Mouse (Mus musculus) midbrain, embryonic 11.5 days (tissue): ENCODE measurements around the gene Yif1b. TPM values are rescaled to one million over a fixed set of nuclear protein-coding genes. Genes with fewer than 3 reads are reported as not detected.

ENCODE experiments used
- ATAC-seq: fragments of 200-750 bp; cut with Nextera tagmentation; 2 replicates; pipeline ENCODE4 v1.8.0; 2017; ENCODE audit warnings: moderate TSS enrichment, moderate library complexity; ENCODE audit not compliant: low FRiP score
- DNase-seq: peaks from one replicate; pipeline ENCODE4 v3.0.0; 2015; ENCODE audit warnings: low spot score; ENCODE audit errors: missing footprints
- H3K27ac ChIP-seq: fragments of 300-500 bp; sonication (generic); 2 replicates; pipeline ENCODE4 v1.5.1; 2014; ENCODE audit warnings: low read depth, low read length
- H3K27me3 ChIP-seq: fragments of 300-500 bp; sonication (generic); 2 replicates; pipeline ENCODE4 v1.6.1; 2014; ENCODE audit warnings: mild to moderate bottlenecking, low read length, moderate library complexity, mixed read lengths; ENCODE audit not compliant: control insufficient read depth, insufficient read depth
- H3K36me3 ChIP-seq: fragments of 300-500 bp; sonication (generic); 2 replicates; pipeline ENCODE4 v1.6.1; 2014; ENCODE audit warnings: mild to moderate bottlenecking, low read length, moderate library complexity, mixed read lengths; ENCODE audit not compliant: control insufficient read depth, insufficient read depth
- H3K4me1 ChIP-seq: fragments of 300-500 bp; sonication (generic); 2 replicates; pipeline ENCODE4 v1.6.1; 2014; ENCODE audit warnings: low read length; ENCODE audit not compliant: control insufficient read depth, insufficient read depth
- H3K4me2 ChIP-seq: fragments of 300-500 bp; sonication (generic); 2 replicates; pipeline ENCODE4 v1.6.1; 2014; ENCODE audit warnings: mild to moderate bottlenecking, moderate library complexity
- H3K4me3 ChIP-seq: fragments of 300-500 bp; sonication (generic); 2 replicates; pipeline ENCODE4 v1.5.1; 2014; ENCODE audit warnings: low read depth, low read length
- H3K9ac ChIP-seq: fragments of 300-500 bp; sonication (generic); 2 replicates; pipeline ENCODE4 v1.6.1; 2014; ENCODE audit warnings: low read length
- H3K9me3 ChIP-seq: fragments of 300-500 bp; sonication (generic); 2 replicates; pipeline ENCODE4 v1.6.1; 2016; ENCODE audit warnings: low read length; ENCODE audit not compliant: control insufficient read depth
- WGBS: fragments of 180-500 bp; shearing (Covaris S2); extraction: QIAGEN DNeasy Blood & Tissue Kit; methylation state at CpG from one replicate; pipeline ENCODE4 v1.1.7; 2014; 5-methylcytosine and 5-hydroxymethylcytosine counted together
- polyA plus RNA-seq: library from polyadenylated mRNA; unstranded; fragments of >200 nt; fragmentation: Nextera tagmentation; extraction: Ambion mirVana; gene quantifications from 2 replicates; pipeline ENCODE4 v1.2.1, GENCODE M21; 2014

Gene Yif1b
- polyA plus RNA-seq, 1 experiment from 2014 or later, result 81.5 TPM

DNA sequence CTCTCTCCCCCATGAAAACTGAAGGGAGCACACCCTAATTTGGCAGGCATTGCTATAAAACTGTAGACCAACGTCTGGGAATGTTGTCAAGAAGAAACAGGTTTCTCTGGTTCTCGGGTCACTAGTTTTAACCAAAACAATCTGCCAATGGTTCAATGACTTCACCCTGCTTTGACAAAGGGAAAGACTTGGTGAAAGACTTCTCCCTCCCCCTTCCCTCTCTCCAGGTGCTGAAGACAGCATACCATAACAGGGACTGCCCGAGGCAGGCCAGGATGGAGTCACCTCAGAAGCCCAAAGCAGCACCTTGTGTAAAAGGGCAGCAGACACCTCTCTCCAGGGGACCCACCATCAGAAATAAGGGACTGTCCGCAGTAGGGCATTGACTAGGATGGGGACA is 28.8 kb downstream of the Yif1b start:
- no peak overlapping the region for H3K4me3 ChIP-seq
- no peak overlapping the region for H3K27ac ChIP-seq
- ATAC-seq (no peak), DNase-seq (no peak)
- H3K9me3 ChIP-seq, result no peaks in the 10 kb centered on the region
- no peaks in the 10 kb centered on the region for H3K27me3 ChIP-seq
- no peaks in the 10 kb centered on the region for H3K36me3 ChIP-seq
- WGBS, result 69% methylated on average over 4 of the region's 4 CpGs
- H3K4me2 ChIP-seq, result no peak overlapping the region
- no peak overlapping the region for H3K9ac ChIP-seq
- no peaks in the 10 kb centered on the region for H3K4me1 ChIP-seq

GRCm38 (mm10) chr7:29270445-29270844 is 32.3 kb downstream of the Yif1b start:
- no peaks in the 10 kb centered on the region for H3K4me1 ChIP-seq
- ATAC-seq, result no peak

GRCm38 (mm10) chr7:29271687-29272465 is 33.7 kb downstream of the Yif1b start:
- WGBS, result 86% methylated on average over 8 of the region's 8 CpGs
- H3K9ac ChIP-seq, result no peak overlapping the region
- ATAC-seq, result no peak

More at GRCm38 (mm10) chr7:29270445-29270844, 32.3 kb downstream of the Yif1b start:
- no peak overlapping the region for H3K4me3 ChIP-seq
- no peak overlapping the region for H3K27ac ChIP-seq
- no peaks in the 10 kb centered on the region for H3K9me3 ChIP-seq
- 80% methylated on average over 4 of the region's 4 CpGs for WGBS
- DNase-seq, result no peak
- H3K36me3 ChIP-seq, result no peaks in the 10 kb centered on the region
- H3K4me2 ChIP-seq, result no peak overlapping the region
- no peaks in the 10 kb centered on the region for H3K27me3 ChIP-seq
- H3K9ac ChIP-seq, result no peak overlapping the region

GRCm38 (mm10) chr7:29276715-29277114 is 38.6 kb downstream of the Yif1b start:
- Histone ChIP-seq H3K27me3 (peaks cover 15% of the 10 kb centered on the region), H3K4me3 (no peak overlapping the region), H3K4me1 (peaks cover 10% of the 10 kb centered on the region), H3K36me3 (no peaks in the 10 kb centered on the region), H3K9ac (no peak overlapping the region), H3K4me2 (no peak overlapping the region), H3K9me3 (no peaks in the 10 kb centered on the region), H3K27ac (no peak overlapping the region)
- 86% methylated on average over 5 of the region's 5 CpGs for WGBS
- DNase-seq (peak; percentile 62), ATAC-seq (no peak)

More at GRCm38 (mm10) chr7:29271687-29272465, 33.7 kb downstream of the Yif1b start:
- Histone ChIP-seq H3K4me3 (no peak overlapping the region), H3K4me1 (no peaks in the 10 kb centered on the region), H3K4me2 (no peak overlapping the region), H3K36me3 (no peaks in the 10 kb centered on the region), H3K9me3 (no peaks in the 10 kb centered on the region), H3K27ac (no peak overlapping the region), H3K27me3 (no peaks in the 10 kb centered on the region)
- DNase-seq, result no peak

DNA sequence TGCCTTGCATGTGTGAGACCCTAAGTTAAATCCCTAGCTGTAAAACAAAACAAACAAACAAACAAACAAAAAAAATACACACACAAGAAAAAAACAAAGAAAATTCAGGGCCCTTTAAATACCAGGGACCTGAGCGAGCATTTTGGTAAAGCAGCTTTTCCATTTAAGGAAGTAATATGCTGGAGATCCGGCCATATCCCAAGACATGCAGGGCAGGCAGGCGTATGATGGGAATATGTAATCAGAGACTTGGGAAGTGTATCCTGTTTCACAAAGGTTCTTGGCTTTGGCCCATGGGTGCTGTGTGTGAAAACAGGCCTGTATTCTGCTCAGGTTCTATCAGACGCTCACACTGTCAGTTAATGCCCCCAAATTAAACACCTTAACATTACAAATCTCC is 39.4 kb downstream of the Yif1b start:
- Histone ChIP-seq H3K27ac (no peak overlapping the region), H3K27me3 (peaks cover 23% of the 10 kb centered on the region), H3K9ac (no peak overlapping the region), H3K4me1 (peaks cover 13% of the 10 kb centered on the region), H3K9me3 (no peaks in the 10 kb centered on the region), H3K4me2 (no peak overlapping the region), H3K36me3 (no peaks in the 10 kb centered on the region), H3K4me3 (no peak overlapping the region)
- ATAC-seq (no peak), DNase-seq (peak; percentile 14)
- 88% methylated on average over 4 of the region's 4 CpGs for WGBS

DNA sequence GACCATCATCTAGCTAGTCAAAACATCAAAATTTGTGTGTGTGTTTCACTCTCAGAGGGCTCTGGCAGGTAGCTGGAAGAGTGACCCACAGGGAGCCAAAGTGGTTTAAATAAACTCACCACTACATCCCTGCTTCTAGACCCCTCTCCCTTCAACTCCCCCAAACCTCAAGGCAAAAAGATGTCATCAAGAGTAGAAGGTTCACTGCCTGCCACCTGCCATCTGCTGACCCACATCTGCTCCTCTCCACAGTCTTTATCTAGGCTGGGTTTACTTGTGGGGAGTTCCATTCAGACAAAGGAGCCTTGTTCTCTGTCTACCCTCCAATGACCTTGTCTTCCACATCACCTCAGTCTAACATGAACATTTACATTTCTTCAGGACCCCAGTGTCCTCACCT is 41.1 kb downstream of the Yif1b start:
- DNase-seq, result peak; percentile 54
- Histone ChIP-seq H3K27ac (no peak overlapping the region), H3K4me1 (peaks cover 13% of the 10 kb centered on the region), H3K9me3 (no peaks in the 10 kb centered on the region), H3K4me2 (no peak overlapping the region), H3K27me3 (peaks cover 27% of the 10 kb centered on the region), H3K9ac (no peak overlapping the region), H3K4me3 (no peak overlapping the region), H3K36me3 (no peaks in the 10 kb centered on the region)
- ATAC-seq, result no peak

DNA sequence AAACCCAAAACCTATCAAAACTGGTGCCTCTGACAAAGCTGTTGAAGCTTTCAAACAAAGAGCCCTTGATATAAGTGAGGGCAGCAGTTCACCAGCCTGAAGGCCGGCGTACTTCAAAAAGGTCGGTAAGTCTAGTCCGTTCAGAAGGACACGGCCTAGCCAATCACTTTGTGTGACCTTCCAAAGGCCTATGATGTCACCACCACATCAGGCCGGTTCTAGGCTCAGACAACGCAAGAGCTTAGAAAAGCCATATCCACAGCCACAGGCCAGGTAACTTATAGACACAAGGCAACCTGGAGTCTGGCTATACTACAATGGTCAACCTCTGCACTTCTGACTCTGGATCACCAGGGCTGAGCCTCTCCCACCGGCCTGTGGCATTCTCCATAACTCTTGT is 41.8 kb downstream of the Yif1b start:
- Histone ChIP-seq H3K9ac (no peak overlapping the region), H3K36me3 (no peaks in the 10 kb centered on the region), H3K4me2 (no peak overlapping the region), H3K9me3 (no peaks in the 10 kb centered on the region), H3K27ac (no peak overlapping the region), H3K4me1 (peaks cover 13% of the 10 kb centered on the region), H3K4me3 (no peak overlapping the region), H3K27me3 (peaks cover 27% of the 10 kb centered on the region)
- peak; percentile 57 for DNase-seq
- 93% methylated on average over 8 of the region's 8 CpGs for WGBS
- no peak for ATAC-seq

GRCm38 (mm10) chr7:29280801-29281200 is 42.7 kb downstream of the Yif1b start:
- ATAC-seq, result no peak
- Histone ChIP-seq H3K9ac (peak overlapping the region; percentile 50), H3K4me2 (peak overlapping the region; percentile 96), H3K4me3 (peak overlapping the region; percentile 38), H3K27me3 (peaks cover 27% of the 10 kb centered on the region), H3K27ac (no peak overlapping the region), H3K4me1 (peaks cover 13% of the 10 kb centered on the region), H3K9me3 (no peaks in the 10 kb centered on the region), H3K36me3 (no peaks in the 10 kb centered on the region)
- DNase-seq, result peak; percentile 85
- WGBS, result 12% methylated on average over 13 of the region's 13 CpGs

DNA sequence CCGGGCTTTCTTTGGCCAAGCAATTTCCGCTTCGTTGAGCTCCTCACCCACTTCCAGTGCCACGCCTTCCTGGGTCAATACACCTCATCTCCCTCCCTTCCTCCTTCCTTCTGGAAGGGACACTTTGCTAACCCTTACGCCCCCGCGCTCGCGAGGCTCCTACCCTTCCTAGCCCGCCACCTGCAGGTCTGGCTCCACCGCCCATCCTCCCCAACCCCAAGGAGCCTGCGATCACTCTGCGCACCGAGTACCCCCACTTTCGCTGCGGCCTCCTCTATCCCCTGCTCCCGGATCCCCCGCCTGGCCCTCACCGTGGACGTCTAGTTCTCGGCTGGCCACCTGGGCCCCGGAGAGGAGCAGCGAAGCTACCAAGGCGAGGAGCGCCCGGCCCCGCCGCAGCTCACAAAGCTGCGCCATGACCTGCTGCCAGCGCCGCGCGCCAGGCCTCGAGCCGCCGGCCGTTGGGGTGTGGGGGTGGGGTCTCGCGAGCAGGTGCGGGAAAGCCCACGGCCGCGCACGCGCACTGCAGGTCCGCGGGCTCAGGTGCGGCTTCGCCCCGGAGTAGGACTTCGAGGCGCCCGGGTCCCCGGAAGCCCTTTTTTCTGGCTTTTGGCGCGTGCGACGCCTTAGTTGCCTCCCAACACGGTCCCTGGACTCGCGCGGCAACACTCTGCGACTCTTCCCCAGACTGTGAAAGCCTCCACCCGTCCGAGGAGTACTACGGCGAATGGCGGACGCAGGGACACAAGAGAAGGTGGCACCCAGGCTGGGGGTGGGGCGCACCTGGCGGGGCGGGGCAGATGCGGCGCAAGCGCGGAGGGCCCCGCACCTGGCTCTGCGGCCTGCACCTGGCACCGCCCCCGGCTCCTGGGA is 43.3 kb downstream of the Yif1b start, which contains the start of gene Spint2:
TSS of gene Spint2 (minus strand) at position 712 of the 873 bp plus-strand sequence.
- peak within 1 kb of the TSS; percentile 96 for H3K4me2 ChIP-seq
- under 1% methylated on average over 80 of the region's 80 CpGs for WGBS
- H3K4me3 ChIP-seq, result peak within 1 kb of the TSS; percentile 38
- peaks cover 13% of the 10 kb centered on the region for H3K4me1 ChIP-seq
- ATAC-seq (peak; percentile 42), DNase-seq (peak; percentile 93)
- peaks cover 27% of the 10 kb centered on the region for H3K27me3 ChIP-seq
- no peaks in the 10 kb centered on the region for H3K36me3 ChIP-seq
- no peak within 1 kb of the TSS for H3K27ac ChIP-seq
- peak within 1 kb of the TSS; percentile 50 for H3K9ac ChIP-seq
- H3K9me3 ChIP-seq, result no peaks in the 10 kb centered on the region
